Mouse (Mus musculus) CH12.LX (cell line): ENCODE results near the gene Olfr104-ps. TPM values are rescaled to one million over a fixed set of nuclear protein-coding genes. Genes with fewer than 3 reads are reported as not detected.

Source experiments
- DNase-seq: peaks from one replicate; pipeline ENCODE4 v3.0.0-alpha.2; 2013; ENCODE audit errors: extremely low read depth
- H3K27ac ChIP-seq: 2 replicates; pipeline ENCODE4 v1.5.1; 2012; ENCODE audit warnings: low read depth, mild to moderate bottlenecking, control low read depth, moderate library complexity; ENCODE audit not compliant: insufficient read depth
- H3K27me3 ChIP-seq: replicated peaks from 2 replicates; pipeline ENCODE3; 2012; ENCODE audit warnings: inconsistent platforms
- H3K36me3 ChIP-seq, 2 experiments: replicated peaks in 1 of 2; 2 replicates each; pipeline versions ENCODE3 to v1.6.1; 2012; ENCODE audit warnings: inconsistent platforms in 1 of 2, low read length in 1 of 2, mild to moderate bottlenecking in 1 of 2, mixed read lengths in 1 of 2, moderate library complexity in 1 of 2; ENCODE audit not compliant: control insufficient read depth in 1 of 2, insufficient read depth in 1 of 2
- H3K4me1 ChIP-seq, 2 experiments: 2 replicates each; pipeline ENCODE4 v1.6.1; 2012; ENCODE audit warnings: inconsistent platforms in 1 of 2, moderate library complexity in 1 of 2; ENCODE audit not compliant: insufficient read depth in 2 of 2, control insufficient read depth in 1 of 2
- H3K4me2 ChIP-seq: 2 replicates; pipeline ENCODE4 v1.6.1; 2012; ENCODE audit warnings: low read depth, mild to moderate bottlenecking, control low read depth; ENCODE audit not compliant: poor library complexity, insufficient read depth, severe bottlenecking
- H3K4me3 ChIP-seq, 3 experiments: fragments of 150-350 bp in 1 of 3; sonication (generic) in 1 of 3; replicated peaks in 1 of 3; 2 replicates each; pipeline versions ENCODE3 to v1.5.1; 2011 to 2012; ENCODE audit warnings: low read depth in 2 of 3, low read length in 2 of 3, mild to moderate bottlenecking in 2 of 3, moderate library complexity in 2 of 3, control low read depth in 1 of 3, improper control_type of control experiment in 1 of 3, inconsistent platforms in 1 of 3, mixed read lengths in 1 of 3; ENCODE audit not compliant: poor library complexity in 1 of 3
- H3K79me2 ChIP-seq: replicated peaks from 2 replicates; pipeline ENCODE4 v1.6.1; 2012; ENCODE audit warnings: mild to moderate bottlenecking, moderate library complexity; ENCODE audit not compliant: control insufficient read depth, poor library complexity, insufficient read depth, severe bottlenecking; ENCODE audit errors: extremely low read depth
- H3K9ac ChIP-seq: 2 replicates; pipeline ENCODE4 v1.6.1; 2012; ENCODE audit warnings: low read depth, mild to moderate bottlenecking, control low read depth, moderate library complexity; ENCODE audit not compliant: insufficient read depth
- H3K9me3 ChIP-seq: replicated peaks from 2 replicates; pipeline ENCODE3; 2012; ENCODE audit warnings: low read length, inconsistent platforms, mixed read lengths
- BHLHE40 ChIP-seq: IDR thresholded peaks from 2 replicates; pipeline ENCODE4 v1.6.1; 2011; ENCODE audit warnings: mild to moderate bottlenecking, low read depth, low read length, improper control_type of control experiment
- CHD1 ChIP-seq: IDR thresholded peaks from 2 replicates; pipeline ENCODE4 v1.6.1; 2012; ENCODE audit warnings: low read depth, low read length, improper control_type of control experiment, inconsistent platforms
- ELF1 ChIP-seq: IDR thresholded peaks from 2 replicates; pipeline ENCODE4 v1.6.1; 2014; ENCODE audit warnings: low read depth, mild to moderate bottlenecking, inconsistent platforms, low read length, improper control_type of control experiment
- EP300 ChIP-seq: IDR thresholded peaks from 2 replicates; pipeline ENCODE4 v1.6.1; 2011; ENCODE audit warnings: low read length, improper control_type of control experiment
- GABPA ChIP-seq: IDR thresholded peaks from 2 replicates; pipeline ENCODE4 v1.6.1; 2012; ENCODE audit warnings: low read depth, low read length, improper control_type of control experiment, inconsistent platforms; ENCODE audit not compliant: insufficient replicate concordance
- IRF4 ChIP-seq: IDR thresholded peaks from 2 replicates; pipeline ENCODE4 v1.6.1; 2014; ENCODE audit warnings: low read depth, mild to moderate bottlenecking, inconsistent platforms, low read length, improper control_type of control experiment
- JUND ChIP-seq: conservative IDR thresholded peaks from 2 replicates; pipeline ENCODE4 v1.6.1; 2011; ENCODE audit warnings: low read depth, low read length, improper control_type of control experiment
- MAFK ChIP-seq: IDR thresholded peaks from 2 replicates; pipeline ENCODE4 v1.6.1; 2011; ENCODE audit warnings: low read length, improper control_type of control experiment; ENCODE audit not compliant: insufficient replicate concordance
- MAZ ChIP-seq: IDR thresholded peaks from 2 replicates; pipeline ENCODE4 v1.6.1; 2012; ENCODE audit warnings: low read depth, mild to moderate bottlenecking, inconsistent platforms, low read length, improper control_type of control experiment, moderate library complexity
- MEF2A ChIP-seq: IDR thresholded peaks from 2 replicates; pipeline ENCODE4 v1.6.1; 2014; ENCODE audit warnings: low read depth, mild to moderate bottlenecking, inconsistent platforms, low read length, improper control_type of control experiment, borderline replicate concordance
- MXI1 ChIP-seq: IDR thresholded peaks from 2 replicates; pipeline ENCODE4 v1.6.1; 2011; ENCODE audit warnings: mild to moderate bottlenecking, low read depth, low read length, improper control_type of control experiment
- POLR2A ChIP-seq: IDR thresholded peaks from 2 replicates; pipeline ENCODE4 v1.6.1; 2011; ENCODE audit warnings: low read depth, mild to moderate bottlenecking, improper control_type of control experiment, low read length
- POLR2AphosphoS2 ChIP-seq: IDR thresholded peaks from 2 replicates; pipeline ENCODE4 v1.6.1; 2011; ENCODE audit warnings: low read depth, low read length, improper control_type of control experiment
- RAD21 ChIP-seq: IDR thresholded peaks from 2 replicates; pipeline ENCODE4 v1.6.1; 2011; ENCODE audit warnings: low read depth, mild to moderate bottlenecking, low read length, improper control_type of control experiment, moderate library complexity
- RCOR1 ChIP-seq: conservative IDR thresholded peaks from 2 replicates; pipeline ENCODE4 v1.6.1; 2012; ENCODE audit warnings: low read depth, mild to moderate bottlenecking, inconsistent platforms, low read length, improper control_type of control experiment
- SIN3A ChIP-seq: IDR thresholded peaks from 2 replicates; pipeline ENCODE4 v1.6.1; 2012; ENCODE audit warnings: low read length, improper control_type of control experiment, inconsistent platforms
- SMC3 ChIP-seq: IDR thresholded peaks from 2 replicates; pipeline ENCODE4 v1.6.1; 2011; ENCODE audit warnings: low read depth, low read length, improper control_type of control experiment
- TBP ChIP-seq: conservative IDR thresholded peaks from 2 replicates; pipeline ENCODE4 v1.6.1; 2011; ENCODE audit warnings: low read depth, low read length, improper control_type of control experiment
- USF1 ChIP-seq: IDR thresholded peaks from 2 replicates; pipeline ENCODE4 v1.6.1; 2014; ENCODE audit warnings: low read depth, mild to moderate bottlenecking, inconsistent platforms, low read length, improper control_type of control experiment
- dilution Hi-C: fragments of 300-500 bp; cut with MboI; formaldehyde crosslinking; loops from 2 replicates; pipeline ENCODE4 v1.14.3; 2020; ENCODE audit warnings: low sequenced_read_pairs; ENCODE audit not compliant: extremely low pct_unique_long_range_greater_than_20kb, extremely low pct_ligation_motif_present
- in situ Hi-C: fragments of 300-500 bp; cut with MboI; formaldehyde crosslinking; loops from 3 replicates; pipeline ENCODE4 v1.14.3; 2019; ENCODE audit warnings: low sequenced_read_pairs, low pct_ligation_motif_present, low pct_unique_long_range_greater_than_20kb, mixed read lengths
- polyA plus RNA-seq: library from polyadenylated mRNA; unstranded; fragments of >175 nt; gene quantifications from 2 replicates; pipeline ENCODE4 v1.2.1, GENCODE M21; 2012; ENCODE audit warnings: low read depth; ENCODE audit not compliant: insufficient read length
- total RNA-seq, 2 experiments: library from RNA; depleted of rRNA; stranded (reverse); fragments of 300-350 nt in 1 of 2; fragments of >200 nt in 1 of 2; gene quantifications; 2 replicates each; pipeline ENCODE4 v1.2.3; 2012 to 2014

Gene Olfr104-ps
- total RNA-seq (2012; rRNA removed) (not detected in 2 replicates), total RNA-seq (2014; rRNA removed) (not detected in 2 replicates), polyA plus RNA-seq (not detected in 2 replicates)

GRCm38 (mm10) chr17:37359282-37359681, at the start of gene Olfr104-ps:
Gene Olfr104-ps (plus strand): TSS chr17:37359582.
- Histone ChIP-seq H3K4me1 (no peaks in the 10 kb centered on the region), H3K4me2 (no peak within 1 kb of the TSS), H3K27ac (no peak within 1 kb of the TSS), H3K4me3 (no peak within 1 kb of the TSS), H3K36me3 (no peaks in the 10 kb centered on the region), H3K27me3 (peaks cover 4% of the 10 kb centered on the region), H3K79me2 (no peaks in the 10 kb centered on the region), H3K9ac (no peak within 1 kb of the TSS), H3K9me3 (no peaks in the 10 kb centered on the region)
- dilution Hi-C loops, result no loop called here
- in situ Hi-C loops, result no loop called here
- no peak for DNase-seq
- no peak for TF ChIP-seq JUND
- TF ChIP-seq POLR2A, result no peak
- TF ChIP-seq SMC3, result no peak
- TF ChIP-seq TBP, result no peak
- TF ChIP-seq IRF4, result no peak
- no peak for TF ChIP-seq MAFK
- TF ChIP-seq ELF1, result no peak
- no peak for TF ChIP-seq BHLHE40
- TF ChIP-seq RCOR1, result no peak
- no peak for TF ChIP-seq RAD21

DNA sequence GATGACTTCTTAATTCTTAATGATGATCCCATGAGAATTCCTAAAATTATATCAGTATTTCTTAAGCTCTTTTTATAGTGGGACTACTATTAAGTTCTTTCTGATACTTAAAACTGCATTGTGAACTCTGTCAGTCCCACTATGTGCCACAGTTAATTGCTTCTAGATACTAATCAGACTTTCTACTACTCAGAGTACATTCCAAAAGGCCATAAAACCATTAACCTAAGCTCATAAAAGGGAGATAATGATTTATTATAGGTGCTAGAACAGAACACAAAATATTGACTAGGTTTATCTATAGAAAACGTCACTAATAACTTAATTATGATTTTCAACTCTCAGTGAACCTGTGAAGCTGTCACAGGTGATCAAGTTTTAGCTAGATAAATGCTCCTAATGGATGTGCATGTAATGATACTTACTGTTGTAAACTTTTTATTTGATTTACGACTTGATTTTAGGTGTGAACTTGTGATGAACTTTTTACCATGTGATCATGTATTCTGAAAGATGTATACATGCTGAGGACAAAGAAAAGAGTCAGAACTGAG, 49.2 kb upstream of the Olfr104-ps start:
- DNase-seq, result no peak
- Histone ChIP-seq H3K36me3 (no peaks in the 10 kb centered on the region), H3K27ac (no peak overlapping the region), H3K9me3 (no peaks in the 10 kb centered on the region), H3K27me3 (peaks cover 2% of the 10 kb centered on the region), H3K4me2 (no peak overlapping the region), H3K9ac (no peak overlapping the region), H3K79me2 (no peaks in the 10 kb centered on the region), H3K4me1 (no peaks in the 10 kb centered on the region), H3K4me3 (no peak overlapping the region)
- TF ChIP-seq MAZ, result no peak
- TF ChIP-seq SIN3A, result no peak
- no peak for TF ChIP-seq CHD1
- TF ChIP-seq POLR2AphosphoS2, result no peak
- no peak for TF ChIP-seq USF1
- no peak for TF ChIP-seq GABPA
- no peak for TF ChIP-seq RCOR1
- no peak for TF ChIP-seq EP300
- no peak for TF ChIP-seq MEF2A
- no peak for TF ChIP-seq MXI1
- dilution Hi-C loops, result no loop called here
- in situ Hi-C loops, result no loop called here
